Mouse (Mus musculus) thymus, adult 2 months (tissue): Measurements from ENCODE around the gene Olfr1307. TPM values are rescaled to one million over a fixed set of nuclear protein-coding genes. Genes with fewer than 3 reads are reported as not detected.

Experiments
- DNase-seq: peaks from one replicate; pipeline ENCODE4 v3.0.0; 2021
- H3K27ac ChIP-seq: fragments of 200-500 bp; 2 replicates; pipeline ENCODE4 v1.5.1; 2012; ENCODE audit warnings: low read length, control low read depth; ENCODE audit not compliant: control insufficient read depth, insufficient read depth
- H3K27me3 ChIP-seq: fragments of 200-500 bp; 2 replicates; pipeline ENCODE4 v1.6.1; 2012; ENCODE audit warnings: mild to moderate bottlenecking, low read length, moderate library complexity, mixed read lengths; ENCODE audit not compliant: control insufficient read depth, insufficient read depth
- H3K36me3 ChIP-seq: fragments of 200-500 bp; 2 replicates; pipeline ENCODE4 v1.6.1; 2012; ENCODE audit warnings: mild to moderate bottlenecking, low read length, moderate library complexity; ENCODE audit not compliant: control insufficient read depth, insufficient read depth
- H3K4me1 ChIP-seq: fragments of 200-500 bp; replicated peaks from 2 replicates; pipeline ENCODE4 v1.6.1; 2012; ENCODE audit warnings: low read length; ENCODE audit not compliant: control insufficient read depth, insufficient read depth
- H3K4me3 ChIP-seq: fragments of 200-500 bp; 2 replicates; pipeline ENCODE4 v1.5.1; 2012; ENCODE audit warnings: mild to moderate bottlenecking, low read length, control low read depth, moderate library complexity; ENCODE audit not compliant: control insufficient read depth, insufficient read depth
- CTCF ChIP-seq: fragments of 200-500 bp; IDR thresholded peaks from 2 replicates; pipeline ENCODE4 v1.5.1; 2012; ENCODE audit warnings: mild to moderate bottlenecking, control low read depth, low read length, moderate library complexity, borderline replicate concordance; ENCODE audit not compliant: control insufficient read depth, poor library complexity, insufficient read depth; ENCODE audit errors: extremely low read depth
- POLR2A ChIP-seq: fragments of 200-500 bp; IDR thresholded peaks from 2 replicates; pipeline ENCODE4 v1.6.1; 2012; ENCODE audit warnings: mild to moderate bottlenecking, low read length, control low read depth, moderate library complexity; ENCODE audit not compliant: control insufficient read depth, poor library complexity, insufficient read depth; ENCODE audit errors: extremely low read depth
- WGBS: fragments of 180-500 bp; shearing (Covaris S2); methylation state at CpG from one replicate; pipeline ENCODE4 v1.1.7; 2018; 5-methylcytosine and 5-hydroxymethylcytosine counted together
- polyA plus RNA-seq: library from polyadenylated mRNA; depleted of rRNA; stranded (reverse); fragments of >200 nt; gene quantifications from 2 replicates; pipeline ENCODE4 v1.2.3, GENCODE M21; 2012; rRNA removed

Gene Olfr1307
- not detected in 2 replicates for polyA plus RNA-seq

- no peaks in the 10 kb centered on the region for H3K4me1 ChIP-seq
- no peak for DNase-seq
- no peak within 1 kb of the TSS for H3K27ac ChIP-seq
- H3K27me3 ChIP-seq, result no peaks in the 10 kb centered on the region
- no peak within 1 kb of the TSS for H3K4me3 ChIP-seq
- TF ChIP-seq POLR2A (no peak), CTCF (no peak)
- WGBS, result 80% methylated on average over 1 of the region's 1 CpGs
- no peaks in the 10 kb centered on the region for H3K36me3 ChIP-seq
Observed at GRCm38 (mm10) chr2:111949340-111949739, at the start of gene Olfr1307. Olfr1307 (minus strand) TSS chr2:111949440.

- Histone ChIP-seq H3K4me1 (no peaks in the 10 kb centered on the region), H3K4me3 (no peak within 1 kb of the TSS), H3K27me3 (no peaks in the 10 kb centered on the region), H3K36me3 (no peaks in the 10 kb centered on the region), H3K27ac (no peak within 1 kb of the TSS)
- TF ChIP-seq CTCF (no peak), POLR2A (no peak)
- no peak for DNase-seq
- WGBS, result 59% methylated on average over 1 of the region's 1 CpGs
Observed at GRCm38 (mm10) chr2:111990181-111990580, 40.9 kb upstream of the Olfr1307 start, which contains the start of gene Olfr1309. Olfr1309 (minus strand) TSS chr2:111990281.

GRCm38 (mm10) chr2:111964844-111965243 lies 15.6 kb upstream of the Olfr1307 start, which contains the start of gene Olfr1308:
Olfr1308 (minus strand) TSS chr2:111964944.
- Histone ChIP-seq H3K4me1 (no peaks in the 10 kb centered on the region), H3K36me3 (no peaks in the 10 kb centered on the region), H3K27me3 (no peaks in the 10 kb centered on the region), H3K4me3 (no peak within 1 kb of the TSS), H3K27ac (no peak within 1 kb of the TSS)
- no peak for TF ChIP-seq POLR2A
- TF ChIP-seq CTCF, result no peak
- DNase-seq, result no peak
- 53% methylated on average over 1 of the region's 1 CpGs for WGBS

- Histone ChIP-seq H3K4me3 (no peak within 1 kb of the TSS), H3K27me3 (no peaks in the 10 kb centered on the region), H3K36me3 (no peaks in the 10 kb centered on the region), H3K27ac (no peak within 1 kb of the TSS), H3K4me1 (no peaks in the 10 kb centered on the region)
- WGBS, result 92% methylated on average over 1 of the region's 1 CpGs
- TF ChIP-seq CTCF (no peak), POLR2A (no peak)
- DNase-seq, result no peak
Observed at GRCm38 (mm10) chr2:111916171-111916570, 33.1 kb downstream of the Olfr1307 start, which contains the start of gene Olfr1306. Olfr1306 (minus strand) TSS chr2:111916271.

Other genes starting within 250 kb of the Olfr1307 start
- not detected in 2 replicates for gene Olfr1301, start 198.4 kb downstream of the Olfr1307 start, polyA plus RNA-seq
- gene Olfr1302, start 172.0 kb downstream of the Olfr1307 start, polyA plus RNA-seq, result not detected in 2 replicates
- gene Olfr1303, start 129.1 kb downstream of the Olfr1307 start, polyA plus RNA-seq, result not detected in 2 replicates
- gene Olfr1305, start 72.3 kb downstream of the Olfr1307 start, polyA plus RNA-seq, result not detected in 2 replicates
- not detected in 2 replicates for gene Olfr1306, start 33.2 kb downstream of the Olfr1307 start, polyA plus RNA-seq
- gene Olfr1308, start 15.5 kb upstream of the Olfr1307 start, polyA plus RNA-seq, result not detected in 2 replicates
- gene Olfr1309, start 40.8 kb upstream of the Olfr1307 start, polyA plus RNA-seq, result not detected in 2 replicates
- not detected in 2 replicates for gene Olfr1310, start 63.3 kb upstream of the Olfr1307 start, polyA plus RNA-seq
- gene Olfr1311, start 75.0 kb upstream of the Olfr1307 start, polyA plus RNA-seq, result not detected in 2 replicates
- not detected in 2 replicates for gene Olfr1312, start 100.8 kb upstream of the Olfr1307 start, polyA plus RNA-seq
- gene Olfr1313, start 128.4 kb upstream of the Olfr1307 start, polyA plus RNA-seq, result not detected in 2 replicates
- not detected in 2 replicates for gene Olfr1314, start 147.3 kb upstream of the Olfr1307 start, polyA plus RNA-seq
- not detected in 2 replicates for gene Olfr1315-ps1, start 166.0 kb upstream of the Olfr1307 start, polyA plus RNA-seq
- gene Olfr1316, start 185.5 kb upstream of the Olfr1307 start, polyA plus RNA-seq, result not detected in 2 replicates
- not detected in 2 replicates for gene Olfr1317, start 190.9 kb upstream of the Olfr1307 start, polyA plus RNA-seq
- gene Olfr1318, start 204.8 kb upstream of the Olfr1307 start, polyA plus RNA-seq, result not detected in 2 replicates